8 mouse cellular contexts compared by ENCODE assay signal in genomic region chr12:100899111-100899640, GRCm38 (mm10). TPM values are rescaled to one million over a fixed set of nuclear protein-coding genes. Genes with fewer than 3 reads are reported as not detected.
DNase-seq lines count a peak whose midpoint lies in the region; ATAC-seq and TF ChIP-seq lines count a peak whose summit lies in the region.

No protein-coding gene starts in this region.

- TF ChIP-seq CTCF in left cerebral cortex, adult 2 months (IDR thresholded peaks at IDR 0.05): no peak
- no peak for TF ChIP-seq CTCF in brain, embryonic 14.5 days (IDR thresholded peaks at IDR 0.05; ENCODE audit: borderline replicate concordance, extremely low read depth, insufficient read depth, insufficient read length)
- TF ChIP-seq CTCF in hindbrain, postnatal 0 days (IDR thresholded peaks at IDR 0.05; ENCODE audit: low read depth): peak; percentile 9; the same call in 1 of the 2 replicates

- peak; percentile 29 to 53 for DNase-seq in left cerebral cortex, adult 2 months (ENCODE audit: extremely low spot score in 1 of 2, low spot score in 2 of 2)
- DNase-seq in left cerebral cortex, adult 11 months (ENCODE audit: low spot score): no peak
- DNase-seq in brain, embryonic 14.5 days (ENCODE audit: low read depth): peak; percentile 43
- peak; percentile 41 for DNase-seq in embryo, embryonic 9.5 days (ENCODE audit: extremely low spot score)
- DNase-seq in hindbrain, postnatal 0 days (ENCODE audit: low spot score): peak; percentile 39
- DNase-seq in mesoderm, embryonic 11.5 days (ENCODE audit: low read depth, low spot score): peak; percentile 16
- no peak for DNase-seq in ovary, adult 18-20 months (ENCODE audit: low spot score)

- peak overlapping the region; percentile 69 for H3K4me3 ChIP-seq in left cerebral cortex, adult 2 months
- H3K4me3 ChIP-seq in hindbrain, postnatal 0 days (ENCODE audit: low read length): peak overlapping the region; percentile 47
- H3K4me3 ChIP-seq in stomach, embryonic 15.5 days (replicated peaks): peak overlapping the region; percentile 28

- H3K27me3 ChIP-seq in hindbrain, postnatal 0 days (ENCODE audit: insufficient read depth, low read length): no peaks in the 10 kb centered on the region
- H3K27me3 ChIP-seq in stomach, embryonic 15.5 days (replicated peaks): peaks cover 41% of the 10 kb centered on the region

- intact Hi-C loops in left cerebral cortex, adult 2 months (cut with DNase I): no loop called here

- no peaks in the 10 kb centered on the region for H3K9me3 ChIP-seq in hindbrain, postnatal 0 days (ENCODE audit: low read length)
- H3K9me3 ChIP-seq in stomach, embryonic 15.5 days: no peaks in the 10 kb centered on the region

- TF ChIP-seq POLR2A in brain, embryonic 14.5 days (IDR thresholded peaks at IDR 0.05; ENCODE audit: borderline replicate concordance, extremely low read depth, insufficient read depth, insufficient read length, poor library complexity, severe bottlenecking): no peak

- WGBS in hindbrain, postnatal 0 days: under 1% methylated on average over 30 of the region's 30 CpGs
- WGBS in stomach, embryonic 15.5 days: 2% methylated on average over 30 of the region's 30 CpGs

- H3K9ac ChIP-seq in hindbrain, postnatal 0 days (replicated peaks; ENCODE audit: low read length): peak overlapping the region; percentile 60
- H3K9ac ChIP-seq in stomach, embryonic 15.5 days: no peak overlapping the region

- peak overlapping the region; percentile 81 for H3K4me2 ChIP-seq in hindbrain, postnatal 0 days (ENCODE audit: low read depth, low read length)
- peak overlapping the region; percentile 56 for H3K4me2 ChIP-seq in stomach, embryonic 15.5 days

- peak overlapping the region; percentile 89 for H3K27ac ChIP-seq in left cerebral cortex, adult 2 months
- peak overlapping the region; percentile 51; the same call in 1 of the 2 replicates for H3K27ac ChIP-seq in hindbrain, postnatal 0 days
- H3K27ac ChIP-seq in stomach, embryonic 15.5 days: no peak overlapping the region

- no peaks in the 10 kb centered on the region for H3K36me3 ChIP-seq in hindbrain, postnatal 0 days (ENCODE audit: insufficient read depth, low read length)
- no peaks in the 10 kb centered on the region for H3K36me3 ChIP-seq in stomach, embryonic 15.5 days

- peak; percentile 54 for ATAC-seq in hindbrain, postnatal 0 days
- no peak for ATAC-seq in stomach, embryonic 15.5 days (ENCODE audit: insufficient read depth, low FRiP score, low read depth)

- H3K4me1 ChIP-seq in hindbrain, postnatal 0 days (ENCODE audit: insufficient read depth, low read length): peaks cover 19% of the 10 kb centered on the region
- peaks cover 11% of the 10 kb centered on the region; the same call in 1 of the 2 replicates for H3K4me1 ChIP-seq in stomach, embryonic 15.5 days

RNA-seq across cellular contexts. Expression of gene Gpr68, which starts 8.8 kb away (rescaled TPM):
- 10 to 100 TPM; 14.0 to 15.6 TPM for total RNA-seq in left cerebral cortex, adult 2 months (2021)
- 1.8 and 3.4 TPM in 2 replicates for polyA plus RNA-seq in brain, embryonic 14.5 days (2012; rRNA removed)
- 29.5 and 33.1 TPM in 2 replicates for total RNA-seq in hindbrain, postnatal 0 days (2014; rRNA removed)
- polyA plus RNA-seq in hindbrain, postnatal 0 days (2015; fragmentation: Nextera tagmentation; extraction: Ambion mirVana): 6.0 and 8.1 TPM in 2 replicates
- 0.50 and 0.64 TPM in 2 replicates for polyA plus RNA-seq in stomach, embryonic 15.5 days (2015; fragmentation: Nextera tagmentation; extraction: Ambion mirVana)

Comparison
In these comparisons a context has a peak if more than half of its experiments do, and no peak if none do; other contexts are left out.
1. DNase-seq: peak in left cerebral cortex, adult 2 months (2 of 2), brain, embryonic 14.5 days (single experiment), embryo, embryonic 9.5 days (single experiment), hindbrain, postnatal 0 days (single experiment) and mesoderm, embryonic 11.5 days (single experiment); none in left cerebral cortex, adult 11 months (single experiment) and ovary, adult 18-20 months (single experiment).
2. Peak in every context shown above with its lines, with median percentiles within 50 percentile points of each other: H3K4me3 ChIP-seq.